Mouse (Mus musculus) kidney, postnatal 14 days (tissue): Measurements from ENCODE around the gene Crebrf.

Source experiments
- DNase-seq: peaks from one replicate; pipeline ENCODE4 v3.0.0; 2022; ENCODE audit warnings: mixed read lengths

Crebrf gene

GRCm38 (mm10) chr17:26705463-26706359, 9.7 kb upstream of the Crebrf start:
- DNase-seq = no peak

DNA sequence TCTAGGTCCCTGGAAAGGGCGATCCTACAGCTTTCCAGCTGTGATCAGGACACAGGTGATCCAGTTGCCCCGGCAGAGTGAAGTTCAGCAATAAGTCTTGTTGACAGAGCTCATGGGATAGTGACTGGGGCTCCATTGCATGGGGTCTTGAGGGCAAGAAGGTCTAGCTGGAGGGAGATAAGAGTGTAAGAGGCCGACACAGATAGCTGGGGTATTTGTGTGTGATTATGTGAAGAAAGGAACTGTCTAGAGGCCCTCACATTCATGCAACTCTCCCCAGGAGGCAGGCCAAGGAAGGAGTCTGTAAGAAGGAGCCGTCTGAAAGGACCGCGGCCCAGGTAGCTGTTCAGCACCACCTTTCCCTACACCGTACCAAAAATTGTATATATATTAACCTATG, 8.4 kb upstream of the Crebrf start:
- DNase-seq = no peak

DNA sequence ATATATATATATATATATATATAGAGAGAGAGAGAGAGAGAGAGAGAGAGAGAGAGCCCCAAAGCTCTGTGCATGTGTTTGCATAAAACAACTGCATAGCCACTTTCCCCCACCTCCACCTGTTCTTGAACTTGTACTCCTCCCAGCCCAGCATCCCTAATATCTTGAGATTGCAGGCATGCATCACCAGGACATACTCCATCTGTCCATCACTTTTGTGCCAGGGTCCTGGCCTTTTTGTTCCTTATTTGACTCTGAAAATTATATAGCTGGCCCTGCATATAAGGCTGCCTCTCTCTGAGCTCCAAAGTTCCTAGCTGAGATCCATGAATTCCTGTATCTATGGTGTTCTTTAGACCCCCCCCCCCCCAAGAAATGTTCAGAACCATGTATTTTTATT, 7.0 kb upstream of the Crebrf start:
- DNase-seq = no peak

- no peak for DNase-seq
Measured at GRCm38 (mm10) chr17:26708993-26709590, 6.4 kb upstream of the Crebrf start.

DNA sequence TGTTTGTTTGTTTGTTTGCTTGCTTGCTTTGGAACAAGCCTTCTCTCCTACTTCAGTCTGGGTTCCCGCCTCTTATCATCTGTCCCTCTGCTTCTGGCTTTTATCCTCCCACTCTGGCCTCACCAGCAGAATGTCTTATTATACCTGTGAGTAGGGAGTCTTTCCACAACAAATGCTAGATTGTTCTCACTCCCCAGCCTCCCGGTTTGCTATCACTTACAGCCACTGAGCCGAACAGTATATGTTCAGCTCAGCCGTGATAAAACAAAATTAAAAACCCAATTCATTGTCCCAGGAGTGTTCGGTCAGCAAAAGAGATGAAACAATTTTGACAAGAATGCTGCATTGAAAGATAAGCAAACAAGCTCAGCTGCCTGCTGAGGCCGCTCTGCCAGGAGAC, 5.4 kb upstream of the Crebrf start:
- DNase-seq = no peak

GRCm38 (mm10) chr17:26715916-26716717, 667 bp downstream of the Crebrf start:
- peak; percentile 97 for DNase-seq

- no peak for DNase-seq
Measured at GRCm38 (mm10) chr17:26717868-26718267, 2.4 kb downstream of the Crebrf start.

- no peak for DNase-seq
Measured at GRCm38 (mm10) chr17:26719405-26719804, 4.0 kb downstream of the Crebrf start.

GRCm38 (mm10) chr17:26721802-26722201, 6.4 kb downstream of the Crebrf start:
- DNase-seq = no peak

DNA sequence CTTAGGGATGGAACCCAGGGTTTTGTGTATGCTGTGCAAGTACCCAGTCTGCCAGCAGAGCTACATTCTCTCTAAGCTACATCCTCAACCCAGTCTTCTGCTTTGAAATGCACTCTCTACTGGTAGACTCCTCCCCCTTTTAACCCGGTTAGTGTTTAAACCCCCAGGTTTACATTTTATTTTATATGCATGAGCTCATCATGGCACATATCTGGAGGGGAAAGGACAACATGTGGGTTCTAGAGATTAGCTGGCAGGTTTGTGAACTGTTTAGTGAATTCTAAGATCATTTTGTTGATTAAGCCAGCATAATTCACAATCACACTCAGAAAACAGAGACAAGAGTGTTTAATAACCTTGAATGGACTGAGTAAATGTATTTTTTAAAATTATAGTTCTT, 9.3 kb downstream of the Crebrf start:
- DNase-seq = no peak

GRCm38 (mm10) chr17:26726674-26727073, 11.2 kb downstream of the Crebrf start:
- no peak for DNase-seq

DNA sequence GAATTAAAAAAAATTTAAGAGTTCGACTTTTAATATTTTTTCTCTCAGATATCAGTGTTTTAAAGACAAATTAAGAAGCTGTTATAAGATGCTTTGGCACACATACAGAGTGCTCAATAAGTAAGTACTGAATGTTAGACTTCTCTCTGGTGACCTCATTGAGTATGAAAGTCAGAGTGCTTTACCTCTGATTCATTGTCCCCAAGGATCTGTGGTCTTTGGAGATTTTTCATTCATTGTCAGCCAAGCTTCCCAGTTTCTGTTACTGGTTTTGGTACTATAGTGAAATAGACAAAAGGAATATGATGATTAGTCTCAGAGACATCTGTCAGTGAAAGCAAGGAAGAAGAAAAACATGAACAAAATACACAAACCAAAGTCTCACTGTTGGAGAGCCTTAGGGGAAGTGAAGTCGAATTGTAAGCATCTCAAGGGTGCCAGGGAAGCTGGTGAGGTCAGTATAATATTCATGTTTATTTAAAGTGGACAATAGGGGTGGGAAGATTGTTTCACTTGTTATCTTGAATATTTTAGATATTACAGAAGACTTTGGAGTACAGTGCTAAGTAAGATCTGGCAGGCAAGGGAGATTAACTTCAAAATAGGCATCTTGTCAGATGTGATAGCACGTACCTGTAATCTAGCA, 11.8 kb downstream of the Crebrf start:
- no peak for DNase-seq

- DNase-seq = no peak
Measured at GRCm38 (mm10) chr17:26742581-26742980, 27.1 kb downstream of the Crebrf start.

GRCm38 (mm10) chr17:26743294-26743693, 27.8 kb downstream of the Crebrf start:
- no peak for DNase-seq

DNA sequence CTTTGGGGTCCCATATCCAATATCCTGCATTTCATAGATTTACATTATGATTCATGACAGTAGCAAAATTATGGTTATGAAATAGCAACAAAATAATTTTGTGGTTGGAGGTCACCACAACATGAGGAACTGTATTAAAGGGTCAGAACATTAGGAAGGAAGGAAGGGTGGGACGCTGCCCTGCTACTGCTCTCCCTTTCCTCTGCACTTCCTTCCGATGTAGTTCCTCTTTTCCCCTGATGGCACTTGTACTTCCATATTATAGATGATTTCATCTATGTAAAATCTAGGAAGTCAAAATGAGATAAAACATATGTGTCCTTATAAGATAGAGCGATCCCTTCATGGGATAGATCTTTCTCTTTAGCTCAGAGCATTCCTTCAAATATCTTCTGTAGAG, 34.5 kb downstream of the Crebrf start:
- no peak for DNase-seq

DNA sequence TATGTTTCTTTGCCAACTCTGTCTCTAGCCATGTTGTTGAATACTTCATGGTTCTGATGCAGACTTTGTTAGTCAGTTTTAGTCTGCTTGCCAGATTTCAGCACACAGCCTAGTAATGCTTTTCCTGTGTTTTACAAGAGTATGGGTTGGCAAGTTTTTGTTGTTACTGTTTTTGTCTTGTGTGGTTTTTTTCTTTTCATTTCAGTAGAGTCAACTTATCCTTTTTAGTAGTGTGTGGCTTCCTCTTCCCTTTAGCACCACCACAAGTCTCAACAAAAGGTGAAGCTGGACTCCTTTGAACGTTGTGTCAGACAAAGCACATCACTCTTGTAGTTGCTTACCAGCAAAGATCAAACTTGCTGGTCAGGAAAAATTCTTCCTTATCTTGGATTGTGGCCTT, 36.8 kb downstream of the Crebrf start:
- DNase-seq = no peak

- no peak for DNase-seq
Measured at GRCm38 (mm10) chr17:26753476-26753875, 38.0 kb downstream of the Crebrf start.

GRCm38 (mm10) chr17:26767100-26767753, 51.8 kb downstream of the Crebrf start:
- no peak for DNase-seq

GRCm38 (mm10) chr17:26767754-26768124, 52.3 kb downstream of the Crebrf start:
- no peak for DNase-seq

- no peak for DNase-seq
Measured at GRCm38 (mm10) chr17:26776211-26776610, 60.8 kb downstream of the Crebrf start.

DNA sequence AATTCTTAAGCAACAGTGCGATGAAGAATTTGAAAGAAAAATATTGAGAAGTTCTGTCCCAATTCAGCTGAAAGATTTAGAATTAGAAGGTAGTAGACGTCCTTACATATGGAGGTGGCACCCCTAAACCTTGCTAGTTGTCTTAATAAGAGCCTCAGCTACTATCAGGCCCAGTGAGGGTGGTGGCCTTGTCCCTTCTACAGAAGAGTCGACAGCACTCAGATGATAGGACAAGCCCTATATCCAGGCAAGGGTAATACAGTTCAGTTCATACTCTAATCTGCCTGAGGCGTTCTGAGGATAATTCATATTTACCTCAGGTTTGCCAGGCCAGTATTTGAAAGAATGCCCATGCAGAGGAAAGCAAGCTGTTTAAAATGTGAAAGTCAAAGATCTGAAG, 62.6 kb downstream of the Crebrf start:
- DNase-seq = no peak

DNA sequence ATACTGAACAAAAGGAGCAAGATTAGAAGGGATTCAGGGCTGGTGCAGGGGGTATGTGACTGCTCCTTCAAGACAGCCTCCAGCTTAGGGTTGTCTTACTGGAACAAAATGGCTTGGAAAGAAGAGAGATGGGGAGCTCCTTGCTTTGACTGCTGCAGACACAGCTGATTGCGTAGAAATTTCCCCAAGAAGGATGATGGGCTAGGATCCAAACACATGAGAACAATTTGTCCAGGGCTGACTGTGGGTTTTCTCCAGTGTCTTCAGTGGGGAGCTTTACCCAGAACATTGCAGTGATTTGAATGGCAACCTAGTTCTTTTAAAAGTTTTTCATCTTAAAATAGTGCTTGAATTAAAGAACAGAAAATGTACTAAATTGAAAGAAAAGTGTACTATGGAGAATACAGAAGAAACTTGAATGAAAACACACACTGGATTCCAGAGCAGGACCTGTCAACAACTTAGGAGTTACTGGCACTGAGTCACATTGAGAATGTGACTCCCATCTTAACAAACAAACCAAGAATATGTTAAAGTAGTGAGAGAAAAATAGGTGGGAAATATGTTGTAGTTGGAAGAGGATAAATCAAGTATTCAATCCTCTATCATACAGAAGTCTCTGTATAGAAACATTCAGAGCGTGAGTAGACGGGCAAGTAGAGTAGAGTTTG, 63.1 kb downstream of the Crebrf start:
- no peak for DNase-seq
